Mouse (Mus musculus) layer of hippocampus, adult 9-11 months (tissue): ENCODE data around the gene Nmnat2.
A peak's percentile ranks its signal among the peaks of the same experiment; 100 is the strongest.

Experiments used
- DNase-seq: peaks from one replicate; pipeline ENCODE4 v3.0.0; 2022

Gene Nmnat2

GRCm38 (mm10) chr1:152954821-152955523 is at the start of gene Nmnat2:
Nmnat2 (plus strand) TSS chr1:152954993.
- peak; percentile 61 for DNase-seq

GRCm38 (mm10) chr1:152913483-152914460 is 41.0 kb upstream of the Nmnat2 start:
- no peak for DNase-seq

GRCm38 (mm10) chr1:152915766-152916165 is 39.0 kb upstream of the Nmnat2 start:
- no peak for DNase-seq

- no peak for DNase-seq
These were observed 37.9 kb upstream of the Nmnat2 start for GRCm38 (mm10) chr1:152916936-152917335.

- no peak for DNase-seq
These were observed 37.2 kb upstream of the Nmnat2 start for GRCm38 (mm10) chr1:152917626-152918025.

- no peak for DNase-seq
These were observed 33.0 kb upstream of the Nmnat2 start for GRCm38 (mm10) chr1:152921786-152922185.

GRCm38 (mm10) chr1:152933962-152934361 is 20.8 kb upstream of the Nmnat2 start:
- no peak for DNase-seq

GRCm38 (mm10) chr1:152935476-152935875 is 19.3 kb upstream of the Nmnat2 start:
- no peak for DNase-seq

- DNase-seq, result no peak
These were observed 18.4 kb upstream of the Nmnat2 start for GRCm38 (mm10) chr1:152936365-152936764.

- DNase-seq, result no peak
These were observed 11.8 kb upstream of the Nmnat2 start for GRCm38 (mm10) chr1:152942977-152943376.

GRCm38 (mm10) chr1:152954167-152954566 is 626 bp upstream of the Nmnat2 start:
- DNase-seq, result no peak

GRCm38 (mm10) chr1:152955564-152956211 is 895 bp downstream of the Nmnat2 start:
- DNase-seq, result no peak

- no peak for DNase-seq
These were observed 1.4 kb downstream of the Nmnat2 start for GRCm38 (mm10) chr1:152956221-152956620.

GRCm38 (mm10) chr1:152964344-152964743 is 9.6 kb downstream of the Nmnat2 start:
- DNase-seq, result no peak

- DNase-seq, result no peak
These were observed 11.4 kb downstream of the Nmnat2 start for GRCm38 (mm10) chr1:152966222-152966621.

GRCm38 (mm10) chr1:152966686-152967085 is 11.9 kb downstream of the Nmnat2 start:
- no peak for DNase-seq

GRCm38 (mm10) chr1:152969081-152969480 is 14.3 kb downstream of the Nmnat2 start:
- no peak for DNase-seq

GRCm38 (mm10) chr1:152972957-152973356 is 18.2 kb downstream of the Nmnat2 start:
- no peak for DNase-seq

GRCm38 (mm10) chr1:152973421-152973820 is 18.6 kb downstream of the Nmnat2 start:
- DNase-seq, result no peak

GRCm38 (mm10) chr1:152973861-152974260 is 19.1 kb downstream of the Nmnat2 start:
- DNase-seq, result no peak

GRCm38 (mm10) chr1:152975144-152975543 is 20.4 kb downstream of the Nmnat2 start:
- no peak for DNase-seq

GRCm38 (mm10) chr1:152978700-152979099 is 23.9 kb downstream of the Nmnat2 start:
- no peak for DNase-seq

- peak; percentile 57 for DNase-seq
These were observed 28.6 kb downstream of the Nmnat2 start for GRCm38 (mm10) chr1:152983416-152983815.
